Mouse (Mus musculus) ES-E14 (cell line): ENCODE data around the gene Tor1b.

Experiments
- HCFC1 ChIP-seq: IDR thresholded peaks from 2 replicates; pipeline ENCODE4 v1.6.1; 2012; ENCODE audit warnings: low read length, inconsistent platforms, borderline replicate concordance; ENCODE audit not compliant: insufficient read depth
- ZNF384 ChIP-seq: IDR thresholded peaks from 2 replicates; pipeline ENCODE4 v1.6.1; 2012; ENCODE audit warnings: low read depth, low read length, inconsistent platforms

DNA sequence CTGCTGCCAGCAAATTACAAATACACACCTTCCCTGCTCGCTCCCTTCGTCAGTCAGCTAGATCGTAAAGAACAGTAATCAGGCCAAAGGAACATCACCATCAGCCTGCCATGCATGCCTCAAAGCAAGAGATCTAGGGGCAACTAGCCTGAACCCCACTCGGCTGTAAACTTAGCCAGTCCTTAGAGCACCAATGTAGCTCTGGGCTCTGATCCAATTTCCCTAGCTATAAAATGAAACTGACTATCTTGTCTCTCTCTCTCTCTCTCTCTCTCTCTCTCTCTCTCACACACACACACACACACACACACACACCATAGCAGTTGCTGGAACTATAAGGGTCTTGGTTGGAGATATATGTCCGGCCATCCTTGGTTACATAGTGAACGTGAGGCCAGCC is 48.5 kb upstream of the Tor1b start:
- TF ChIP-seq ZNF384: no peak
- TF ChIP-seq HCFC1: no peak
